Mouse (Mus musculus) bone marrow, adult 2 months (tissue): ENCODE results near the gene Egflam. TPM values are rescaled to one million over a fixed set of nuclear protein-coding genes. Genes with fewer than 3 reads are reported as not detected.

Experiments
- H3K27ac ChIP-seq: fragments of 200-500 bp; 2 replicates; pipeline ENCODE4 v1.5.1; 2012; ENCODE audit warnings: low read depth, mild to moderate bottlenecking, control low read depth, inconsistent platforms, low read length; ENCODE audit not compliant: control insufficient read depth, poor library complexity, insufficient read depth
- H3K4me1 ChIP-seq: fragments of 200-500 bp; 2 replicates; pipeline ENCODE4 v1.6.1; 2011; ENCODE audit warnings: low read length; ENCODE audit not compliant: control insufficient read depth, insufficient read depth
- H3K4me3 ChIP-seq: fragments of 200-500 bp; replicated peaks from 2 replicates; pipeline ENCODE3; 2011; ENCODE audit warnings: mild to moderate bottlenecking, low read depth, low read length, control low read depth; ENCODE audit not compliant: control insufficient read depth
- CTCF ChIP-seq: fragments of 200-500 bp; IDR thresholded peaks from 2 replicates; pipeline ENCODE4 v1.5.1; 2011; ENCODE audit warnings: low read length, control low read depth; ENCODE audit not compliant: control insufficient read depth, insufficient read depth
- POLR2A ChIP-seq: fragments of 200-500 bp; IDR thresholded peaks from 2 replicates; pipeline ENCODE4 v1.6.1; 2011; ENCODE audit warnings: low read depth, mild to moderate bottlenecking, control low read depth, low read length, borderline replicate concordance; ENCODE audit not compliant: control insufficient read depth
- WGBS: fragments of 180-500 bp; shearing (Covaris S2); methylation state at CpG from one replicate; pipeline ENCODE4 v1.1.7; 2018; 5-methylcytosine and 5-hydroxymethylcytosine counted together
- polyA plus RNA-seq: library from polyadenylated mRNA; stranded (reverse); fragments of >200 nt; gene quantifications from 2 replicates; pipeline ENCODE4 v1.2.4, GENCODE M21; 2011; ENCODE audit warnings: low replicate concordance; ENCODE audit not compliant: missing spikeins, insufficient read depth, insufficient read length

The Egflam gene
- polyA plus RNA-seq, 1 experiment: 0.45 TPM

DNA sequence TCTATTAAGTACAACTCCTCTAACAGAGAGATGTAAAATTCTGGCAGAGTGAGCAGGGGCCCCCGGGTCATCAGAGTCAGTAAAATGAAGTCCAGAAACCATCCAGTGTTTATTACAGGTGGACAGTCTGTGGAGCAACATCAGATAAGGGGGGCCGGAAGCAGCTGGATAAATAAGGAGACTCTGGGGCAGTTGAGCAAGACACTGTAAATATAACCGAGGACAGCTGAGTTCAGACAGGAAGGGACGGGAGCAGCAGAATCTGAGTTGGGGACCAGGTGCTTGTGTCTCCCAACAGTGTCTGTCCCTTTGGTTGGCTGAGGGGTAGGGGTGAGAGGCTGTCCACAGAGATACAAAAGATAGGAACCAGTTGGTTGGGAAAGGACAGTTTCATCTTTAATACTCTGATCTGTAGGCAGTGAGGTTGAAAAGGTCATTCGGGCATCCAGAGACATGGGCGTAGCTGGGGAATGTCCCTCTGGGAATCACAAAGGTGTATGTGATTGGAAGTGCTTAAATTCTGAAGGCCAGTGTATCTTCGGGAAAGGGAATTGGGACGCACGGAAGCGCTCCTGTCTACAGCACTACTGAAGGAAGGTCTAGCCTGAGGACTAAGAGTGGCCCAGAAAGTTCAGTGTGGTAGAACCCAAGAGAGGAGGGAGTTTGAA lies 230.8 kb downstream of the Egflam start:
- Histone ChIP-seq H3K27ac (no peak overlapping the region), H3K4me1 (no peaks in the 10 kb centered on the region), H3K4me3 (no peak overlapping the region)
- WGBS: 81% methylated on average over 10 of the region's 10 CpGs
- no peak for TF ChIP-seq POLR2A
- no peak for TF ChIP-seq CTCF

DNA sequence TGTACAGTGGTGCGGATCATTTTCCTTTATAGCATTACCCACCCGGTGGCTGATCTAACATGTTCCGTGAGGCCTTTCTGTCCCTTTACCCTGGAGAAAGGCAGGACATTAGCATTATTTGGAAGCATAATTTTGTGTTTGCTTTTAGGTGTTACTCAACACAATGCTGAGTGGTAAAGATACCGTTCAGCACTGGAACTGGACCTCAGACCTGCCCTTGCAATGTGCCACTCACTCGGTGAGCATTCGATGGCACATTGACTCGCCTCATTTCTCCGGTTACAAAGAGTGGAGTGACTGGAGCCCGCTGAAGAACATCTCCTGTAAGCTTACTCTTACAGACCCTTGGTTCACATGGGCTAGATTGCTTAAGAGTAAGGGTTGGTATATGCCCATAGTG lies 231.5 kb downstream of the Egflam start:
- H3K27ac ChIP-seq: no peak overlapping the region
- WGBS: 89% methylated on average over 9 of the region's 9 CpGs

DNA sequence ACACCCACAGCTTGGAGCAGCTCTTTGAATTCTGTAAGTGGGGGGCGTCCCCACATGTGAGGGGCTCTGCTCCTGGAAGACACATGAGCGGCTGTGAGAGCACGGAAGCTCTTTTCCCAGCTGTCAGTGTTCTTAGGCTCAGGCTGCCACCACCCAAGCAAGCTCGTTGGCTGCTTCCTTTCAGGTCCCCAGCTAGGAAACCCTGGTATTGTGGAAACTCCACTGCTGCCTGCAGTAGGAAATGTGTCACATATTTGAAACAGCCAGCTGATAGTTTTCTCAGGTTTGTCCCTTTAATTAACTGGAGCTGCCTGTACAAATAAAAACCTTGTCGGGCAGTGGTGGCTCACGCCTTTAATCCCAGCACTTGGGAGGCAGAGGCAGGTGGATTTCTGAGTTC lies 234.3 kb downstream of the Egflam start:
- no peak overlapping the region for H3K4me3 ChIP-seq
- 63% methylated on average over 6 of the region's 6 CpGs for WGBS
- H3K4me1 ChIP-seq: no peaks in the 10 kb centered on the region
- no peak overlapping the region for H3K27ac ChIP-seq
- TF ChIP-seq CTCF (no peak), POLR2A (no peak)

More for the DNA sequence above, 231.5 kb downstream of the Egflam start:
- Histone ChIP-seq H3K4me1 (no peaks in the 10 kb centered on the region), H3K4me3 (no peak overlapping the region)
- TF ChIP-seq CTCF (no peak), POLR2A (no peak)

DNA sequence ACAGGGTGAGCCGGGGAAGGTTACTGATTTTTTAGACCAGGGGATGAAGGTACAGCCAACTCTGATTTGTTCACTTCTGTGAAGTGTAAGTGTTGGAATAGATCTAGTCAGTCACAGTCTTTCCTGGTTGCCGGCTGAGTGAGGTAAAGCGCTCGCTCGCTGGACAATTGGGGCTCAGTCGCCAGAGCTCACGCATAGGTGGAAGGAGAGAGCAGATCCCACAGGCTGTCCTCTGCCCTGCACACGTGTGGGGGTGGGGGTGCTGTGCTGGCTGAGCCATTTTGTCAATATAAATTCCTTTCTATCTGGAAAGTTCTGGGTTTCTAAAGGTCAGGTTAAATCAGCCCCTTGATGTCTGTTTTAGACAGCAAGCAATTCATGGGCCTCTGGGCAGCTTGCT lies 237.9 kb downstream of the Egflam start:
- no peak overlapping the region for H3K4me3 ChIP-seq
- TF ChIP-seq CTCF (no peak), POLR2A (no peak)
- H3K4me1 ChIP-seq: no peaks in the 10 kb centered on the region
- H3K27ac ChIP-seq: no peak overlapping the region
- 85% methylated on average over 8 of the region's 8 CpGs for WGBS

DNA sequence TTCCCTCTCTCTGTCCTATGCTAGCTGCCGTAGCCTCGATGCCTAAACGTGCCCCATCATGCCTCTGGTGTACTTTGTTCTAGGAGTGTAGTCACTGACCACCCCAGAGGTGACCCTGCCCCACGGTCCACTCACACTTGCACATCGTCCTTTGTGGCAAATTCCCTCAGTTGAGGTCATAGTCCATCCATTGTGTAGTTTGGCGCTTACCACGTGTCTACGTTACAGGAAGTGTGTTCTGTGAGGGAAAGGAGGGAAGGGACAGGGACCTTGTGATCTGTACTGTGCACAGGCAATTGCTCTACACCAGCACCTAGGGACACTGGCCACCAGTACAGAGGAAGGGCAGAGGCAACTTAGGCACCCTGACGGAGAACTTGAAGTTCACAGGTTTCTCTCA lies 238.3 kb downstream of the Egflam start:
- TF ChIP-seq CTCF (no peak), POLR2A (no peak)
- Histone ChIP-seq H3K4me1 (no peaks in the 10 kb centered on the region), H3K27ac (no peak overlapping the region), H3K4me3 (no peak overlapping the region)
- WGBS: 84% methylated on average over 9 of the region's 9 CpGs

DNA sequence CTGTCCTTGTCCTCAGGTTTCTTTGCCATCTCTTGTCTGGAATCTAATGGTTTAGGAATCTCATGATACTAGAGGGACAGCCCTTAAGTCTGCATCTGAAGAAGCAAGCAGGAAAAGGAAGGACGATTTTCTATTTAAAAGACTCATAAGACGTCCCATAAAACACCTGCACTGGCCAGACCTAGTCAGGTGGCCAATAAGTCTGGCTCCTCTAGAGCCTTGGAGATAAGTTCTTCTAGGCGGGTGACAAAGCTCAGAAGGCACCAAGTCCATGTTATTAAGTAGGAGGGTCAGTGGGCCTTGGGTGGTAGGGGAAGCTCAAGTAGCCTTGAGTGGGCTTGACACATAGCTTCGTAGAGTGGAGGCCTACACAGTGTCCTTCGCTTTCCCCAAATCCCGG lies 240.5 kb downstream of the Egflam start:
- Histone ChIP-seq H3K4me1 (no peaks in the 10 kb centered on the region), H3K27ac (no peak overlapping the region), H3K4me3 (no peak overlapping the region)
- WGBS: 80% methylated on average over 6 of the region's 6 CpGs
- TF ChIP-seq POLR2A (no peak), CTCF (no peak)
